In genomic region chr7:139347051-139347450, GRCm38 (mm10) we compare ENCODE assay signal across 13 mouse cellular contexts.
"Had no signal": no experiment of that assay in that cellular context is flagged by ENCODE, and none has a peak within 500 bp of the region (broad histone marks: within the 10 kb centered on the region; RNA-seq: fewer than 3 reads in every experiment).

No protein-coding gene starts in this region.

- H3K27ac ChIP-seq: kidney, postnatal 0 days; left cerebral cortex, adult 2 months; liver, embryonic 13.5 days; midbrain, embryonic 13.5 days; neural tube, embryonic 13.5 days had no signal

- H3K4me2 ChIP-seq: liver, embryonic 13.5 days; midbrain, embryonic 13.5 days; neural tube, embryonic 13.5 days had no signal

- H3K4me3 ChIP-seq: left cerebral cortex, adult 2 months; liver, embryonic 13.5 days; midbrain, embryonic 13.5 days; neural tube, embryonic 13.5 days had no signal

- H3K9ac ChIP-seq: liver, embryonic 13.5 days; midbrain, embryonic 13.5 days; neural tube, embryonic 13.5 days had no signal

- H3K4me1 ChIP-seq: liver, embryonic 13.5 days; midbrain, embryonic 13.5 days had no signal

- ATAC-seq: intestine, postnatal 0 days; midbrain, embryonic 13.5 days had no signal

- H3K27me3 ChIP-seq: liver, embryonic 13.5 days; midbrain, embryonic 13.5 days; neural tube, embryonic 13.5 days had no signal

- H3K36me3 ChIP-seq: liver, embryonic 13.5 days; midbrain, embryonic 13.5 days; neural tube, embryonic 13.5 days had no signal

- DNase-seq: kidney, adult 2 months; kidney, postnatal 25 days; layer of hippocampus, postnatal 36 days; liver, embryonic 13.5 days; lung, adult 2 months; lung, postnatal 14 days; thymus, adult 18-20 months; thymus, postnatal 36 days had no signal

- H3K9me3 ChIP-seq: liver, embryonic 13.5 days; midbrain, embryonic 13.5 days; neural tube, embryonic 13.5 days had no signal
